Mouse (Mus musculus): Measurements from ENCODE around the gene Meig1. TPM values are rescaled to one million over a fixed set of nuclear protein-coding genes. Genes with fewer than 3 reads are reported as not detected.

Gene Meig1
- total RNA-seq, 1 experiment from 2014 or later = not detected

- ATAC-seq (replicated peaks; ENCODE audit: low read depth, poor library complexity, severe bottlenecking) = no peak
Measured at GRCm38 (mm10) chr2:3361067-3361466, 61.4 kb downstream of the Meig1 start.

Other genes starting within 250 kb of the Meig1 start
- 38.6 and 41.7 TPM in 2 replicates for gene Nmt2, start 138.4 kb downstream of the Meig1 start, total RNA-seq (2017)
- gene Rpp38, start 90.0 kb downstream of the Meig1 start, total RNA-seq (2017) = 8.6 and 15.4 TPM in 2 replicates
- 1.7 TPM in 1 of 2 replicates, not detected in the other for gene Acbd7, start 86.5 kb downstream of the Meig1 start, total RNA-seq (2017)
- gene Olah, start 25.4 kb downstream of the Meig1 start, total RNA-seq (2017) = not detected in 2 replicates
- gene Dclre1c, start 1.5 kb upstream of the Meig1 start, total RNA-seq (2017) = 9.1 and 17.7 TPM in 2 replicates
- gene Suv39h2, start 52.4 kb upstream of the Meig1 start, total RNA-seq (2017) = 15.7 and 20.0 TPM in 2 replicates
- gene Gm45902, start 90.1 kb upstream of the Meig1 start, total RNA-seq (2017) = 12.2 and 15.4 TPM in 2 replicates
- gene Hspa14, start 90.2 kb upstream of the Meig1 start, total RNA-seq (2017) = 134 and 176 TPM in 2 replicates
- gene Cdnf, start 90.4 kb upstream of the Meig1 start, total RNA-seq (2017) = 0.58 and 1.6 TPM in 2 replicates
- 812 and 826 TPM in 2 replicates for gene Fam107b, start 147.8 kb upstream of the Meig1 start, total RNA-seq (2017)